Mouse (Mus musculus) T-cell, adult 2 months (primary cell): Measurements from ENCODE around the gene Map3k5.

Experiments
- DNase-seq: peaks from one replicate; pipeline ENCODE4 v3.0.0; 2022; ENCODE audit warnings: low spot score

Gene Map3k5

GRCm38 (mm10) chr10:19935821-19936367 is 1.6 kb downstream of the Map3k5 start:
- no peak for DNase-seq

- no peak for DNase-seq
These were observed 2.9 kb downstream of the Map3k5 start for GRCm38 (mm10) chr10:19936961-19937708.

GRCm38 (mm10) chr10:19938738-19939137 is 4.5 kb downstream of the Map3k5 start:
- DNase-seq, result no peak

GRCm38 (mm10) chr10:19939282-19939705 is 5.0 kb downstream of the Map3k5 start:
- peak; percentile 59 for DNase-seq

- DNase-seq, result no peak
These were observed 5.9 kb downstream of the Map3k5 start for GRCm38 (mm10) chr10:19940127-19940526.

GRCm38 (mm10) chr10:19940626-19941025 is 6.4 kb downstream of the Map3k5 start:
- DNase-seq, result no peak

- peak; percentile 17 for DNase-seq
These were observed 6.8 kb downstream of the Map3k5 start for GRCm38 (mm10) chr10:19941063-19941462.

- DNase-seq, result no peak
These were observed 7.6 kb downstream of the Map3k5 start for GRCm38 (mm10) chr10:19941914-19942313.

GRCm38 (mm10) chr10:19942621-19943020 is 8.3 kb downstream of the Map3k5 start:
- no peak for DNase-seq

GRCm38 (mm10) chr10:19945651-19946050 is 11.4 kb downstream of the Map3k5 start:
- no peak for DNase-seq

- no peak for DNase-seq
These were observed 12.4 kb downstream of the Map3k5 start for GRCm38 (mm10) chr10:19946644-19947043.

- DNase-seq, result no peak
These were observed 13.2 kb downstream of the Map3k5 start for GRCm38 (mm10) chr10:19947441-19947840.

GRCm38 (mm10) chr10:19947901-19948300 is 13.6 kb downstream of the Map3k5 start:
- no peak for DNase-seq

GRCm38 (mm10) chr10:19948381-19948780 is 14.1 kb downstream of the Map3k5 start:
- no peak for DNase-seq

GRCm38 (mm10) chr10:19949106-19949505 is 14.8 kb downstream of the Map3k5 start:
- no peak for DNase-seq

- no peak for DNase-seq
These were observed 18.9 kb downstream of the Map3k5 start for GRCm38 (mm10) chr10:19953032-19953761.

- no peak for DNase-seq
These were observed 20.3 kb downstream of the Map3k5 start for GRCm38 (mm10) chr10:19954572-19954971.

GRCm38 (mm10) chr10:19955817-19956216 is 21.5 kb downstream of the Map3k5 start:
- no peak for DNase-seq

GRCm38 (mm10) chr10:19956745-19957144 is 22.5 kb downstream of the Map3k5 start:
- no peak for DNase-seq

GRCm38 (mm10) chr10:19960831-19961380 is 26.6 kb downstream of the Map3k5 start:
- no peak for DNase-seq

GRCm38 (mm10) chr10:19962746-19963145 is 28.5 kb downstream of the Map3k5 start:
- DNase-seq, result peak; percentile 73

- DNase-seq, result no peak
These were observed 28.9 kb downstream of the Map3k5 start for GRCm38 (mm10) chr10:19963206-19963605.

- no peak for DNase-seq
These were observed 29.8 kb downstream of the Map3k5 start for GRCm38 (mm10) chr10:19964105-19964504.
